Mouse (Mus musculus) limb, embryonic 12.5 days (tissue): Measurements from ENCODE around the gene Krt75. TPM values are rescaled to one million over a fixed set of nuclear protein-coding genes. Genes with fewer than 3 reads are reported as not detected.
"Not testable (repeated sequence)": the region's sequence is repeated elsewhere in the genome, so short reads cannot be mapped to it uniquely, and the experiment has no call there.

Source experiments
- ATAC-seq: fragments of 200-750 bp; cut with Nextera tagmentation; 2 replicates; pipeline ENCODE4 v1.8.0; 2017; ENCODE audit warnings: low read depth, moderate TSS enrichment; ENCODE audit not compliant: insufficient number of reproducible peaks, insufficient read depth, low FRiP score, low TSS enrichment
- H3K27ac ChIP-seq: fragments of 300-500 bp; sonication (generic); 2 replicates; pipeline ENCODE4 v1.5.1; 2016; ENCODE audit warnings: mild to moderate bottlenecking, moderate library complexity
- H3K27me3 ChIP-seq: fragments of 300-500 bp; sonication (generic); 2 replicates; pipeline ENCODE4 v1.6.1; 2016; ENCODE audit warnings: mild to moderate bottlenecking, moderate library complexity
- H3K36me3 ChIP-seq: fragments of 300-500 bp; sonication (generic); 2 replicates; pipeline ENCODE4 v1.6.1; 2016; ENCODE audit warnings: mild to moderate bottlenecking, moderate library complexity
- H3K4me1 ChIP-seq: fragments of 300-500 bp; sonication (generic); replicated peaks from 2 replicates; pipeline ENCODE4 v1.6.1; 2016
- H3K4me2 ChIP-seq: fragments of 300-500 bp; sonication (generic); 2 replicates; pipeline ENCODE4 v1.6.1; 2016; ENCODE audit warnings: mild to moderate bottlenecking, moderate library complexity
- H3K4me3 ChIP-seq: fragments of 300-500 bp; sonication (generic); replicated peaks from 2 replicates; pipeline ENCODE4 v1.5.1; 2016; ENCODE audit warnings: mild to moderate bottlenecking
- H3K9ac ChIP-seq: fragments of 300-500 bp; sonication (generic); replicated peaks from 2 replicates; pipeline ENCODE4 v1.6.1; 2016; ENCODE audit warnings: mild to moderate bottlenecking, moderate library complexity
- H3K9me3 ChIP-seq: fragments of 300-500 bp; sonication (generic); 2 replicates; pipeline ENCODE4 v1.6.1; 2016; ENCODE audit warnings: mild to moderate bottlenecking, moderate library complexity
- WGBS: fragments of 180-500 bp; shearing (Covaris S2); methylation state at CpG from one replicate; pipeline ENCODE4 v1.1.7; 2016; 5-methylcytosine and 5-hydroxymethylcytosine counted together
- polyA plus RNA-seq: library from polyadenylated mRNA; unstranded; fragments of >200 nt; fragmentation: Nextera tagmentation; extraction: Ambion mirVana; gene quantifications from 2 replicates; pipeline ENCODE4 v1.2.1, GENCODE M21; 2016

Gene Krt75
- polyA plus RNA-seq, 1 experiment from 2014 or later = 0.30 TPM

- Histone ChIP-seq H3K36me3 (no peaks in the 10 kb centered on the region), H3K27ac (no peak overlapping the region), H3K4me2 (no peak overlapping the region), H3K27me3 (peaks cover 48% of the 10 kb centered on the region), H3K4me1 (no peaks in the 10 kb centered on the region; the same call in 1 of the 2 replicates), H3K9ac (no peak overlapping the region), H3K9me3 (no peaks in the 10 kb centered on the region), H3K4me3 (no peak overlapping the region)
- no peak for ATAC-seq
- 71% methylated on average over 8 of the region's 8 CpGs for WGBS
Measured at GRCm38 (mm10) chr15:101552188-101552587, 21.5 kb downstream of the Krt75 start.

GRCm38 (mm10) chr15:101550567-101550966 is 23.1 kb downstream of the Krt75 start, which contains the start of gene Krt82:
Gene Krt82 (minus strand): TSS chr15:101550667.
- Histone ChIP-seq H3K27me3 (peaks cover 48% of the 10 kb centered on the region), H3K36me3 (no peaks in the 10 kb centered on the region), H3K4me3 (no peak within 1 kb of the TSS), H3K4me1 (no peaks in the 10 kb centered on the region; the same call in 1 of the 2 replicates), H3K9ac (no peak within 1 kb of the TSS), H3K9me3 (no peaks in the 10 kb centered on the region), H3K27ac (no peak within 1 kb of the TSS), H3K4me2 (no peak within 1 kb of the TSS)
- no peak for ATAC-seq
- 66% methylated on average over 7 of the region's 7 CpGs for WGBS

GRCm38 (mm10) chr15:101544478-101544877 is 29.2 kb downstream of the Krt75 start:
- Histone ChIP-seq H3K27me3 (peaks cover 8% of the 10 kb centered on the region; the same call in 1 of the 2 replicates), H3K9me3 (no peaks in the 10 kb centered on the region), H3K9ac (no peak overlapping the region), H3K27ac (no peak overlapping the region), H3K4me3 (no peak overlapping the region), H3K4me2 (no peak overlapping the region), H3K36me3 (no peaks in the 10 kb centered on the region), H3K4me1 (peaks cover 11% of the 10 kb centered on the region)
- 43% methylated on average over 3 of the region's 3 CpGs for WGBS
- no peak for ATAC-seq

GRCm38 (mm10) chr15:101542543-101542942 is 31.2 kb downstream of the Krt75 start:
- Histone ChIP-seq H3K4me2 (no peak overlapping the region), H3K9ac (no peak overlapping the region), H3K27me3 (no peaks in the 10 kb centered on the region), H3K4me3 (no peak overlapping the region), H3K4me1 (peaks cover 11% of the 10 kb centered on the region), H3K9me3 (no peaks in the 10 kb centered on the region), H3K36me3 (no peaks in the 10 kb centered on the region), H3K27ac (no peak overlapping the region)
- no peak for ATAC-seq
- WGBS = 57% methylated on average over 9 of the region's 9 CpGs

- Histone ChIP-seq H3K36me3 (no peaks in the 10 kb centered on the region), H3K4me2 (no peak overlapping the region), H3K9ac (no peak overlapping the region), H3K9me3 (no peaks in the 10 kb centered on the region), H3K4me3 (no peak overlapping the region), H3K27ac (no peak overlapping the region), H3K4me1 (peaks cover 11% of the 10 kb centered on the region), H3K27me3 (peaks cover 27% of the 10 kb centered on the region)
- no peak for ATAC-seq
- WGBS = 48% methylated on average over 4 of the region's 4 CpGs
Measured at GRCm38 (mm10) chr15:101538580-101538900, 35.2 kb downstream of the Krt75 start.

- Histone ChIP-seq H3K9me3 (no peaks in the 10 kb centered on the region), H3K27ac (no peak overlapping the region), H3K9ac (no peak overlapping the region), H3K36me3 (no peaks in the 10 kb centered on the region), H3K4me3 (no peak overlapping the region), H3K4me2 (no peak overlapping the region), H3K4me1 (peaks cover 11% of the 10 kb centered on the region), H3K27me3 (peaks cover 27% of the 10 kb centered on the region)
- ATAC-seq = peak; percentile 49; the same call in 1 of the 2 replicates
- 35% methylated on average over 7 of the region's 7 CpGs for WGBS
Measured at GRCm38 (mm10) chr15:101537864-101538579, 35.7 kb downstream of the Krt75 start.

GRCm38 (mm10) chr15:101536054-101536850 is 37.5 kb downstream of the Krt75 start:
- no peak overlapping the region for H3K4me3 ChIP-seq
- H3K9ac ChIP-seq = no peak overlapping the region
- no peaks in the 10 kb centered on the region for H3K36me3 ChIP-seq
- WGBS = 57% methylated on average over 9 of the region's 9 CpGs
- ATAC-seq = no peak
- H3K27ac ChIP-seq = no peak overlapping the region
- no peaks in the 10 kb centered on the region for H3K9me3 ChIP-seq
- H3K27me3 ChIP-seq = peaks cover 32% of the 10 kb centered on the region
- no peaks in the 10 kb centered on the region for H3K4me1 ChIP-seq
- no peak overlapping the region for H3K4me2 ChIP-seq

- no peaks in the 10 kb centered on the region for H3K36me3 ChIP-seq
- H3K27ac ChIP-seq = no peak within 1 kb of the TSS
- H3K27me3 ChIP-seq = peaks cover 47% of the 10 kb centered on the region
- WGBS = 72% methylated on average over 7 of the region's 7 CpGs
- H3K4me1 ChIP-seq = no peaks in the 10 kb centered on the region
- H3K9ac ChIP-seq = no peak within 1 kb of the TSS
- H3K9me3 ChIP-seq = no peaks in the 10 kb centered on the region
- H3K4me2 ChIP-seq = no peak within 1 kb of the TSS
- ATAC-seq = no peak
- H3K4me3 ChIP-seq = no peak within 1 kb of the TSS
Measured at GRCm38 (mm10) chr15:101532720-101533119, 41.0 kb downstream of the Krt75 start, which contains the start of gene Krt84. Gene Krt84 (minus strand): TSS chr15:101532820.

- 74% methylated on average over 4 of the region's 4 CpGs for WGBS
- ATAC-seq = no peak
Measured at GRCm38 (mm10) chr15:101522556-101523232, 51.0 kb downstream of the Krt75 start.

GRCm38 (mm10) chr15:101519792-101520191 is 53.9 kb downstream of the Krt75 start:
- ATAC-seq = no peak
- no peak overlapping the region for H3K4me2 ChIP-seq

More at GRCm38 (mm10) chr15:101522556-101523232, 51.0 kb downstream of the Krt75 start:
- Histone ChIP-seq H3K4me1 (no peaks in the 10 kb centered on the region), H3K9me3 (no peaks in the 10 kb centered on the region), H3K27ac (no peak overlapping the region), H3K27me3 (peaks cover 13% of the 10 kb centered on the region), H3K4me2 (no peak overlapping the region), H3K36me3 (no peaks in the 10 kb centered on the region), H3K4me3 (no peak overlapping the region), H3K9ac (no peak overlapping the region)

GRCm38 (mm10) chr15:101517161-101517560 is 56.5 kb downstream of the Krt75 start, which contains the start of gene Gm49425:
Gene Gm49425 (minus strand): TSS chr15:101517261.
- H3K4me2 ChIP-seq, H3K27ac ChIP-seq, H3K9me3 ChIP-seq, H3K4me1 ChIP-seq, H3K4me3 ChIP-seq, H3K36me3 ChIP-seq, ATAC-seq, H3K9ac ChIP-seq: not testable (repeated sequence)
- peaks cover 13% of the 10 kb centered on the region for H3K27me3 ChIP-seq
- 83% methylated on average over 2 of the region's 2 CpGs for WGBS

More at GRCm38 (mm10) chr15:101519792-101520191, 53.9 kb downstream of the Krt75 start:
- no peaks in the 10 kb centered on the region for H3K4me1 ChIP-seq
- H3K9ac ChIP-seq = no peak overlapping the region
- H3K36me3 ChIP-seq = no peaks in the 10 kb centered on the region
- no peaks in the 10 kb centered on the region for H3K9me3 ChIP-seq
- peaks cover 13% of the 10 kb centered on the region for H3K27me3 ChIP-seq
- H3K27ac ChIP-seq = no peak overlapping the region
- 15% methylated on average over 2 of the region's 2 CpGs for WGBS
- H3K4me3 ChIP-seq = no peak overlapping the region
